Mouse (Mus musculus) T-helper 2 cell (primary cell): ENCODE results near the gene Golga7b.

Experiments used
- in situ Hi-C: fragments of 300-600 bp; cut with MboI, MseI; formaldehyde crosslinking; loops from one replicate; pipeline ENCODE4 v1.15.1; 2025; ENCODE audit warnings: high pct_unique_total_duplicates

Gene Golga7b

DNA sequence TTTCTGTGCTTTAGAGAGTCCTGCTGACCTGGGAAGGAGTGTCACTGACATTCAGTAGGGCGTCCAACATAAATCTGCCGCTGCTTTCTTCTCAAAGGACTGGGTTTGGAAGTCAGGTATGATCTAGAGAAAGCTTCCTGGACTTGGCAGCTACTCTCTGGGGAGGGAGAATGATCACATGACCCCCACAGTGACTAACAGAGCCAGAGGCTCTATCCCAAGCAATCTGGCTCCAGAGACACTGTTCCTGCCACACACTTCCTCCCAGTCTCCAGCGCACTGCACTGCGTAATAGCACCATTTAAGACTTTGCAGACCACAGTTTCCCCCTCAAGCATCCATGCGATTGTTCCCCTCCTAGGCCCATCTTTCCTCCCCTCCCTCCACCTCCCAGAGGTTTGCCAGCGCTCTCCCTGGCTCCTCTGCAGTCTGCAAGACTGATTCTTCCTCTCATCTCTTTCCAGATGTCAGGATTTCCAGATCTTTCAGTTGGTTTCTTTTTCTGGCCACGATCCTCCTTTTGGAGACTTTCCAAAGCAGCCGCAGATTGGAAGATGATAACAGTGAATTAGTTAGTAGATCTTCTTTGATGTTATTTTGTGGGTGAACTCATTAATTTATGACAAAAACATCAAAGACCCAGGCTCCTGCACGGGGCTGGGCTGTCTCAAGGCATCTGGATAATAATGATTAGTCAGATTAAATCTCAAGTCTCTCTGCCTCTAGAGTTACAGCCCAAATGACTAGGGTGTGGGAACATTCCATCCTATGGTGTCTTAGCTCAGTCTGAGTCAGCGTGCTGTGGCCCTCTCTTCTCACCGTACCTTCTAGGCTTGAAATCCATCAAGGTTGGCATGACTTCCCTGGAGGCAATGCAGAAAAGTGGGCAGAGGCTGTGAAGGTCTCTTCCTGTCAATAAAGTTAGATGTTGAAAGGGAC lies 2.9 kb downstream of the Golga7b start:
- in situ Hi-C loops, result loop anchor here (10.0 to 25.0 kb wide), 2 partner anchors 505 to 1063 kb away; partner anchors contain the start of gene Slit1

DNA sequence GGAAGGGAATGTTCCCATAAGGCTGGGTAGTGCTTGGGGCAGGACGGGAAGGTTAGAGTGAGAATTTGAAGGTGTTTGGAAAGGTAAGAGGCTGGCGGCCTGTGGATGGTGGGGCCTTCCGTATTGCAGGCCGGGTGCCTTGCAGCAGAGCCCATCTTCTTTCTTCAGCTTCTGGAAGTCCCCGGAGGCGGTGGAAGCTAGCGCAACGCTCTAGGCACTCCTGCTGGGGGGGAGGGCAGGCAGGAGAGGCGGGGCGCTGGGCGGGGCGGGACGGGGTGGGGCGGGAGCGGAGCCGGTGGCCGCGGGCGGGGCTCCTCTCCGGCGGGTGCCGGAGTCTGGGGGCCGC lies 8.0 kb downstream of the Golga7b start:
- in situ Hi-C loops, result no loop called here

DNA sequence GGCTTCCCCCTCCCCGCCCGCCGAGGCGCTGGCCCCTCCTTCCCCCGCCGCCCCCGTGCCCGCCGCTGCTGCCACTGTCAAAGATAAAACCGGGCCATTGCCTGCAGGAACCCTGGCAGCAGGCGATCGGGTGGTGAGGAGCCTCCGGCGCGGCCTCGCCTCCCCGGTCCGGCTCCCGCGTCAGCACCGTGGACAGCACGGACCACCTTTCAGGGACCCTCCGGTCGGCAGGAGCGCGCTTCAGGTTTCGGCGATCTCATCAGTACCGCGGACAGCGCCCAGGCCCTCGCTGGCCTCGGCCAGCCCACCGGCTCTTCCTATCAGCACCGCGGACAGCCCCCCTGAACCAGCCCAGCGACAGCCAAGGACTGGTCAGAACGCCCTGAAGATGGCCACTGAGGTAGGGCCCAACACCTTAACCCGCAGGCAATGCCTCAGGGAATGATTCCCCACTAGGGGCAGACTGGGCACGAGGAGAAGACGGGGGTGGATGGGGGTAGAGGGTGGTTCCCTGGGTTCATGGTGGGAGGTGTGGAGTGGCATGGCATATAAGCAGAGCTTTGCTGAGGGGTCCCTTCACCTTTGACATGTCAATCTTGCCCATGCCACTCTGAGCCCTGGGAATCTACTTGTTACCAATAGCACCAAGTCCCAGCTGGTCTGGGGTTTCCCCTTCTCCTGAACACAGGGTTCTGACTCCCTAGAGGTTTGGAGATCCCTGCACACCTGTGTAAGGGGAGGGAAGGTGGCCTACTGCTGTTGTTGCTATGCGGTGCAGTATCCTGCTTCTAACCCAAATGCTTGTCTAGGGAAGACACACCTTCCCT lies 8.6 kb downstream of the Golga7b start:
- in situ Hi-C loops, result no loop called here

DNA sequence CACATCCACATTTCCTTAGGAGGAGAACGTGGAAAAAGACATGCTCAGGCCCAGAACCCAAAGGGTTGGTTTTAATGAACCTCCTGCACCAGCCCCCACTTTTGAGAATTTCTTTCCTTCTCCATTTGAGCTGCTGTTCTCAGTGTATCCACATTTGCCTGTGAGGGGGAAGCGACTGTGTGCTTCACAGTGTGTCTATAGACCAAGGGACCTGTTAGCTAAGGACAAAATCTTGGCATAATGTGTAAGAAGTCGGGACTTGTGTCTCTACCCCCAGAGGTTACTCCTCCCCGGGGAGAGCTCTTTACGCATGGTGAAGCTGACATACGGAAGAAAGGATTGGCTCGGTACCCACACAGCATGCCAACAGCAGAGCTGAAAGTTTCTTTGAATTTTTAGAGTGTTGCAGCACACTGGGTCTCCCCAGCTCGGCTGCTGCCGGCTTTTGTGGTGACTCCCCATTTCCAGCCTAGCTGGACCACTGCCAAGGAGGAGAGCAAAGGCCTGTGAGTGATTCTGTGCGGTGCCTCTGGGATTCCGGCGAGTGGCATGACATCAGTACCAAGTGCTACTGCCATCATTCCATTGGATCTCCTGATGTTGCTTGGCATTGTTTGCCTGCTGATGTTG lies 9.4 kb downstream of the Golga7b start:
- in situ Hi-C loops, result no loop called here

DNA sequence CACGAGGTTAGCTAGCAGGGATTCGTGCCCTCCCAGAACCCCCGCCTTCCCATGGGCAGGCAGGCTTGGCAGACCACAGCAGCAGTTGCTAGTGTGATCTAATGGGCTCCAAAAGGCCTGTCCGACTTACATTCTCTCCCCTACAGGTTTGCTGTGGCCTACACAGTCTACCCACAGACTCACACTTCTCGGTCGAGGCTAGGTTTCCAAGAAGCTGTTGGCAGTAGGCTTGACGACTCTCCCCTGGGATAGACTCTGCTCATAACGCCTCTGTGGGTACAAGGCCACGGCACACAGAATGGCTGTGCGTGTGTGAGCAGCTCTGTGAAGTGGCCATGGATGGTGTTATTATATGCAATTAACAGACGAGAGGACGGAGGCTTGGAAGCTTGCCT lies 9.9 kb downstream of the Golga7b start:
- in situ Hi-C loops, result no loop called here

DNA sequence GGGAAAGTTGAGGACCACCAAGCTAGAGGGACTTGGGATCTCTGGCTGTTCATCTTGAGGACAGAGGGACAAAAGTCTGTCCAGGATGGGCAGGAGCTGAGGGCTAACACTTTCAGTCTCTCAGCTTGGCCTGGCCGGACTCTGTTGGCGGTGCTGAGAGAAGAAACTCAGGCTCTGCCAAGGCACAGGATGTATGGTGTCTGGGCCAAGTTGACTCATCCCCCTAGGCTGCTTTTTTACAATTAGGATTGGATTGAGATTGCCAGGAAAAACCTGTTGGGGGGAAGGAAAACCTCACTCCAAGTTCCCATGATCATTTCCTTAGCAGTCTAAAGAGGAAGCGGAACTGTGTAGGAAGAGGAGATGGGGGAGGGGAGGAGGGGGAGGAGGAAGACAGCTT lies 10.7 kb downstream of the Golga7b start:
- in situ Hi-C loops, result no loop called here

DNA sequence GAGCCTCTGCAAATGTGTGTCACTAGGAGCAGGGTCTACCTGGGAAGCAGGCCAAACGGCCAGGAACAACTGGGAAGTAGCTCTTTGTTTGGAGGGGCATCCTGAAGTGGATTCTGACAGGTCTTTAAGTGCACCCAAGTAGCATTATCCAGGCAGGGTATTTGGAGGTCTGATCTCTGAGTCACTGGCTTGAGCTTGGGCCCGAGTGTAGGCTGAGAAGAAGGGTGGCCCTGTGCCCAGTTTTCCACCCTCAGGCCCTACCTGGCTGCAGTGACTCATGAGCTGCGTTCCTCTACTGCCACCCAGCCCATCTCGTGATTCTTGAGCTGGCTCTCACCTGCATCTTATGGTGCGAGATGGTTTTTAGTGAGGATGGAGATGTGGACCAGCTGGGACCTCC lies 11.2 kb downstream of the Golga7b start:
- in situ Hi-C loops, result no loop called here

DNA sequence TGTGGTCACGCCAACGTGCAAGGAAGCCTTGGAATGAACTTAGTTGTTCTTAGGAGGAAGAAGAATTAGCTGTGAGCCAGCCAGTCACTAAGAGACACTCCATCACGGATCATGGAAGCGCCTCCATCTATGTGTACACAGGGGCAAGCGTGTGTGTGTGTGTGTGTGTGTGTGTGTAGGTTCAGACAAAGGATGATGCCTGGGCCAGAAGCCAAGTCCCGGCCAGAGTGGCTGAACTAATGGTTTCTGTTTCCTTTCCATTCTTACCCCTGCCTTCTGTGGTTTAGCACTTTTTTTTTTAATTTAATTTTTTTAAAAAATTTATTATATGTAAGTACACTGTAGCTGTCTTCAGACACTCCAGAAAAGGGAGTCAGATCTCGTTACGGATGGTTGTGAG lies 13.1 kb downstream of the Golga7b start:
- in situ Hi-C loops, result no loop called here

DNA sequence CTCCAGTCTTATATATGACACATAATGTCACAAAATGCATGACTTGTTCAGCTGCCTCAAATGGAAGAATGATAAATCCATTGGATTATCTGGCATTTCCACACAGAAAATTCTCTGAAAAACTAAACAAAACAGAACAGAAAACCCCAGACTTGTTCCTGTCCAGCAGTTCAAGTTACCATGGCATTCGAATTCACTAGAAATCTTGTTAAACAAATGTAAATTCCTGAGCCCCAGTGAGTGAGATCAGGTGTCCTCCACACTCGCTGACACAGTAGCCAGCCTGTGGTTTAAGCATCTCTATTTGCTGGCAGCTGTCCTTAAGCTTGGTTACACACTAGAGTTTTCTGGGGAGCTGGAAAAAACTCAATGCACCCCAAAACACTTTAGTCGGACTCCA lies 16.1 kb downstream of the Golga7b start:
- in situ Hi-C loops, result no loop called here

DNA sequence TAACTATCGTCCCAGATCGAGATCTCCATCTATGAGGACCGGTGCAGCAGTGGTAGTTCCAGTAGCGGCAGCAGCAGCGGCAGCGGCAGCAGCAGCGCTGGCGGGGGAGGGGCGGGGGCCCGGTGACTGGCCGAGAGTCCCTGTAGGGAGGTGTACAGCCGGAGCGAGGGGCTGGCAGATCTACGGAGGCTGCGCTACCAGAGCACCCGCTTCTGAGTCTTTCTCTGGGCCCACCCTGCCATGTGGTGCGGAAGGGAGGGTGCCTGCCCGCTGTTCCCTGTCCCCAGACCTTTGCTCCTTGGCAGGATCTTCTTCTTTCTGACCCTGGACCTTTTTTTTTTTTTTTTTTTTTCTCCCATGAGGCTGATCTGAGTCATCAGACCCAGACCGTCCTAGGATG lies 21.0 kb downstream of the Golga7b start:
- in situ Hi-C loops, result no loop called here

DNA sequence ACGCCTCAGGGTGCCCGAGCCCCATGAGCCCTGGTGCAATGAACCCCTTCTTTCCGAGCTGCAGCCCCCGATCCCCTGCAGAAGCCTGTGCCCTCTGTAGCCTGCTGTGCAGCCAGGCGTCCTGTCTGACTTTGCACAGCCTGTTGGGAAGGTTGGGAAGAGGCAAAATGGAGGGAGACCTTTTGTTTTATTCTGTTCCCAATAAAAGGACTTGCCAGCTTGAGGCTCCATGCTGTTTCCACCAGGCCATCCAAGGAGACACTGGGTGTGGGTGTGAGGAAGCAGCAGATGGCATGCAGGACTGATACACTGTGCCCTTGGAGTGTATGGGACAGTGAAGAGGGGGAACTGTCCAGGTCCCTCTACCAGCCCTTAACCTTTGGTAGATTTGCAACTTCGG lies 22.7 kb downstream of the Golga7b start:
- in situ Hi-C loops, result no loop called here

DNA sequence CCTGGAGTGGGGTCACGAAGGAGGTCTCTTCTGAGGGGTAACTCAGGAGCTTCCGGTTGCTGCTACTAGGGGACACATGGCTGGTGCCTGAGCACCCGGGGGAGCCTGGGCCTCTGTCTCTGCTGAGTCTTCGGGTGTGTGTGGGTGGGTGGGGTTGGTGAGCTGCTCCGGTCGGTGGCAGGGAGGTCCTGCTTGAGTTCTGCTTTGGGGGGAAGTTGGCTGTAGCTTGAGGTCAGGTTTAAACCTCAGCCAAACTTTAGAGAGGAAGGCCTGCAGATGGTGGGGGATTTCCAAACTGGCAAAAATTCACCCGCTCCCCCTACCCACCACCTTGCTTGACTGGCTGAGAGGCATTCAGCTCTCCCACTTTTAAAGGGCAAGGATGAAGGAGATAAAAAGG lies 23.8 kb downstream of the Golga7b start:
- in situ Hi-C loops, result no loop called here

DNA sequence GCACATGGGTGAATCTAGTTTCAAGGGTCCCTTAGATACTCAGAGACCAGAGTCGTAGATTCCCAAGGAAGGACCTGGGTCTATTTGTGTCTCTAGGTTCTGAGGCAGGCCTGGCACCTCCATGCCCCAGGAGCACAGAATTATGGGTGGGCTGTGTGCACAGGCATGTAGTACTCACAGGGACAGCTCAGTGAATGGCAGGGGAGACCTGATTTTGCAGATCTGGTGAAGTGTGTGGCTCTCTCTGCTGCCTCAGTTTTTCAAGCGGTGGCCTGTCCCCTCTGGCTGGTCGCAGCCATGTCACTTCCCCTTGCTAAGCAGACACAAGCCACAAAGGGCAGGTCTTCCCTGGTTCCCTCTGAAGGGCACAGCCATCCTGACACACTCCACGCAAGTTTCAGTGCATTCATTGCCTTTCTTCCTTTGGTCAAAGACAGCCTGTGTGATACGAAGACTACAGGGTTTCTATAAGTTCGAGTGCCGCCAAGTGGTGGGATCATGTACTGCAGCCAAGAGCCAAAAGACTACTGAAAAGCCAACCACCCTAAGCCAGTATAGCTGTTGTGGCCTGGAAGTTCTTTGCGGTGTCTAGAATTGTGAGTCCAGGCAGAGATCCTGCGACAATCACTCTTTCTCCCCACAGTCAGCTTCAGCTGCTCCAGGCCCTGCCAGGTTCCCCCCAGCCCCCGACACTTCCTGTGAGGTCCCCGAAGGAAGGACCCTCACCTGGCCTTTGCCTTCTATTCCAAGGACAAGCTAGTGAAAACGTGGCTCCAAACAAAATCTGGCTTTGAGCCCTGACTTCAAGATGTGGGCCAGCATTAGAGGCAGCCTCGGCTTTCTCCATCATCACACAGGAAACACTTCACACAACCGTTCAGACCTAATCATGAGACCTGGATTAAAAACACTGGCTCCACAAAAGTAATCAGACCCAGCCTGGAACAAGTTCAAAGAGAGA lies 24.9 kb downstream of the Golga7b start:
- in situ Hi-C loops, result no loop called here

DNA sequence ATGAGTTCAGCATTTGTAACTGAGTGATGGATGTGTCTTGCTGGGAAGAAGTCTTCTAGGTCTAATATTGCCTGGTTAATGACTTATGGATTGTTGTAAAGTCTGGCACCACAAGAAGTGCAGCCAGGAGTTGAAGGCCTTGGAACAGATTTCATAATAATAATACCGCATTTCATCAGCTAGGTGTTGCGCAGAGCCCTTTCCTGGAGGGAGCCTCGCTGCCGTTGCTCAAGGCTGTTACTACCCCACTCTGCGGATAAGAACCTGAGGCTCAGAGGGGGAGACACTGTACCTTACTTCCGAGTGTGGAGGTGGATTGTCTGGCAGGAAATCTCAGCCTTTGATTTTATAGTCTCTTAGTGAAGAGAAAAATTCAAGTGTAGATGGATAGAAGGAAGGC lies 29.9 kb downstream of the Golga7b start:
- in situ Hi-C loops, result no loop called here

DNA sequence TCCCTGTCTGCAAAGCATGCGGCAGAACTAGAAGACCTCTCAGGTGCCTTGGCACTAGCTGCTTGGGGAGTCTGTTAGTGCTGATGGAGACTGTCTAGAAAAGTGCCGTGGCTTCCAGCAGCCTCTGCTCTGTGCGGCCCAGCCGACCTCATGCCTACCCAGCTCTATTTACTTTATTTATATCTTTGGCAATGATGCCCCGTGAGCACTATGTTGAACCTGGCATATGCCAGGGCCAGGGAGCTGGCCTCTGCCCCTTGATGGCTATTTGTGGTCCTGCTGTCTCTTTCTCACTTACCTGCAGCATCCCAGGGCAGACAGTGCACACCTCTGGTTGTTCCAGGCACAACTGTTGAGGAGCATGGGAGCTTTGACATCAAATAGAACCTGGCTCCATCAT lies 31.1 kb downstream of the Golga7b start:
- in situ Hi-C loops, result no loop called here

DNA sequence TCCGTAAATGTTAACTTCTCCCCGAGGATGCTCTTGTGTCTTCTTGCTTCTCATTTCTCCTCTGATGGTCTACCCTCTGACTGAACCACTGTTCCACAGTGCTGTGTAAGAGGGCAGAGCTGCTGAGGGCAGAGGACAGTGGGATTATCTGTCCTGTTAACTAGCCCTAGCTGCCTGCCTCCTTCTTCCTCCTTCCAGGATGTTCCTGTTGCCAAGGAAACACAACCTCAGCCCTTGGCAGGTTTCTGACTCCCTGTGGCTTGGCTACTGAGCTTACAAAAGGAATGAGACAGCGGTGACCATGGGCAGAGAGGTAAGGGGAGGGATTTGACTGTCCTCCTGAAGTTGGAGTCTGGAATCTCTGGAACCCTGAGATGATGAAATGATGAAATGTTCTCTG lies 32.2 kb downstream of the Golga7b start:
- in situ Hi-C loops, result no loop called here

DNA sequence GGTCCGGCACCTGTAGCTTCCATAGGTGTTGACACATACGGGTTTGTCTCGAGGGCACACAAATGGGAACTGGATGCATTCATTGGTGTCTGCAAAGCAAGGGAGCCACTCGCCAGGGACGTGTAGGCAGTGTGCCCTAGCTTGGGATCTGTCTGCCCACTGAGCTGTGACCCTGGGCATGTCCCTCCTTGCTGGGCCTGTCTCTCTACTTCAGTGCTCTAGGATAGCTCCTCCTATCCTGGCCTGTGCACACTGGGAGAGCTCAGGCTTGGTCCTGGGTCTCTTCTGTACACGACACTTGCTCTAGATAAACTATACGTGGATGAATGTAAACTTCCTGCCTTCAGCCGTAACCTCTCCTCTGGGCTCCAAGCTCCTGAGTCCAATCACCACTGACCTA lies 36.8 kb downstream of the Golga7b start:
- in situ Hi-C loops, result no loop called here

DNA sequence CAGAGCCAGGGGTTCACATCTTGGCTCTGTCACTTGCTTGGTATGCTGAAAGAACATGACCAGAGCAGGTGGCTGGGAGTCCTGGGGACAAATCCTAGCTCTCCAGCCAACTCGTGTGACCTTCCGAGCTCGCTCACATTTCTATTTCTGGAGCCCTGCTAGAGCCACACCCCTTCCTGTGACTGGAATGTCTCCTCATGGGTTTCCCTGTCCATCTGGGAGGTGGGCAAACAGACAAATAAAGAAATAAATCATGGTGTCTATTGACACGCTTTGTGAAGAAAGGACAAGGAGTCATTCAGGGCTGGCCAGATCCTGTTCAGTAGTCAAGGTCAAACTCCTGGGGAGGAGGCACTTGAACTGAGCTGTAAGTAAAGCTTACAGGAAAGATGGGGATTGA lies 41.0 kb downstream of the Golga7b start:
- in situ Hi-C loops, result loop anchor here (5.0 kb wide), 1 partner anchor 319 kb away; no protein-coding TSS in a partner anchor

DNA sequence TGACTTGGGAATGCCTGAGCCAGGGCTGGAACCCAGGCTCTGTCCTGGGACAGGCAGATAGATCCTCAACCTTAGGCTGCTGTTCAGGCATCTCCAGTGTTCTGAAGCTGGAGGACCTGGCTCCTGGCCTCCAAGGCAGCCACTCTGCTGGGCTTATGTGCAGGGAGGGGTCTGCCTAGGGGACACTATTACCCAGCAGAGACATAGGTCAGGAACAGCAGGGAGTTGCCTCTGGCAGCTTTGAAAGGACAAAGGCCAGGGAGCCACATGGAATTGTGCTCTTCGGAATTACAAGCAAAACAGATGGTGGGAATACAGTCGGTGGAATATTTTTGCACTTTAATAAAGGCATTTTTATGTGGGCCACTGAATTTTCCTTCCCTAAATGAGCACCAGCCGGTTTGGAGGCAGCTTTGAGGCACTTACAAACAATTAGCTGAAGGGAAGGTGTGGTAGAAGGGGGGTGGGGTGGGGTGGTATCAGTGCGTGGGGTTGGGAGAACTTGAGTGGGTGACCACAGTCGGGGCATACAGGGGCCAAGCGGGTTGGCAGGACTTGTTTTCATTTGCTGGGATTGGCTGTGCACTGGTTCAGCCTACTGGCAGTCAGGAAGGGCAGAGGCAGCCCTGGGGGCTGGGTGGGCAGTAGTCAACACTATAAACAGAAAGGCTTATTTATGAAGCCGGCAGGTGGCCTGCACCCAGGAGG lies 43.7 kb downstream of the Golga7b start:
- in situ Hi-C loops, result no loop called here

DNA sequence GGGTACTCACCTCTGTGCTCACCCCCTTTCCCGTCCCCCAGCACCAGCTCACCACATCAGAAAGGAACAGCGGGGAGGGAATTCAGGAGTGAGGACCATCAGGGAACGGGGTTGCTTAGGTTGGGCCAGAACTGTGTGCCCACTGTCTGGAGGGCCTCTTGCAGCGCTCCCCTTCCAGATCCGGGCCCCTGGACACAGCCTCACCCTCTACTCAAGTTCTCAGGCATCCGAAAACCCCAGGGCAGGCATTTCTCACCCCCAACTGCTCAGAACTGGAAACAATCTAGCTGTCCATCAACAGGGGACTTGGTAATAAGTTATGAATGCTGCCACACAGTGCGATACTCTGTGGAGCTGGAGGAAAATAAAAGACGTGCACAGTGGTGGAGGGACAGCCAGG lies 44.7 kb downstream of the Golga7b start:
- in situ Hi-C loops, result no loop called here

DNA sequence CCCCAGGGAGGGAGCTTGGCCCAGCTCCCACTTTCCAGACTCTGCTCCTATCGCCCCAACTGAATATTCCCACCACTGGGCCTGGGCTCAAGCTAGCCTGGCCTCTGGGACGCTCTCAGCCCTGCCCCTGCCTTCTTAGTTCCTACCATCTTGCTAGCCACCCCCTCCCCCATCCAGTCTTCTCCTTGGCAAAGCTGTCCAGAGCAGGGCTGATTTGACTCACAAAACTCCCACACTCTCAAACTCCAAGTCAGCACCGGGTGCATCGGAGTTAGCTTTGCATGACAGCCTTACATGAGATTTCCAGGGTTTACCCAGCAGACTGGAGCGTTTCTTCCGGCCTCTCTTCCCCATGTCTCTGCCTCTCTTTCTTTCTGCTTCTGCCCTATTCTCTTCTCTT lies 45.8 kb downstream of the Golga7b start:
- in situ Hi-C loops, result no loop called here
